Comparison of ENCODE assay signal across 25 mouse cellular contexts in genomic region chr9:102915292-102915854, GRCm38 (mm10).
DNase-seq lines count a peak whose midpoint lies in the region; ATAC-seq and TF ChIP-seq lines count a peak whose summit lies in the region.
"Had no signal": no experiment of that assay in that cellular context is flagged by ENCODE, and none has a peak within 500 bp of the region (broad histone marks: within the 10 kb centered on the region; RNA-seq: fewer than 3 reads in every experiment).

No protein-coding gene starts in this region.

- no peak overlapping the region for H3K9ac ChIP-seq in lung, postnatal 0 days (replicated peaks; ENCODE audit: low read depth)
- no peak overlapping the region for H3K9ac ChIP-seq in heart, embryonic 13.5 days
- H3K9ac ChIP-seq: hindbrain, embryonic 14.5 days; limb, embryonic 15.5 days; liver, embryonic 15.5 days; midbrain, embryonic 15.5 days; neural tube, embryonic 13.5 days had no signal

- H3K27me3 ChIP-seq in lung, postnatal 0 days (replicated peaks; ENCODE audit: insufficient read depth, low read length) = no peaks in the 10 kb centered on the region
- no peaks in the 10 kb centered on the region for H3K27me3 ChIP-seq in heart, embryonic 13.5 days (replicated peaks)
- H3K27me3 ChIP-seq in myocyte (ENCODE audit: control insufficient read depth, insufficient read depth, insufficient read length) = no peaks in the 10 kb centered on the region
- H3K27me3 ChIP-seq in kidney, adult 2 months (replicated peaks; ENCODE audit: control insufficient read depth, insufficient read depth, low read length) = no peaks in the 10 kb centered on the region
- H3K27me3 ChIP-seq: limb, embryonic 15.5 days; liver, embryonic 15.5 days; midbrain, embryonic 15.5 days; neural tube, embryonic 13.5 days had no signal

- no peak overlapping the region for H3ac ChIP-seq in myocyte (ENCODE audit: control insufficient read depth, insufficient read length)

- DNase-seq in heart, adult 8-10 months (ENCODE audit: low spot score) = peak; percentile 23
- no peak for DNase-seq in heart, postnatal 10 days
- DNase-seq in lung, postnatal 0 days (ENCODE audit: low spot score) = peak; percentile 47
- no peak for DNase-seq in lung, postnatal 10 days
- no peak for DNase-seq in liver
- no peak for DNase-seq in kidney, adult 2 months
- DNase-seq: adrenal gland, postnatal 36 days; cerebellum, adult 9-10 months; gastrocnemius, adult 2 months; kidney, adult 9 months; kidney, postnatal 25 days; retina, postnatal 1 day; right cerebral cortex, postnatal 25 days; spleen, adult 18-20 months; thymus, adult 18-20 months; thymus, postnatal 36 days had no signal

- no peak for TF ChIP-seq EP300 in lung, postnatal 0 days (IDR thresholded peaks at IDR 0.05)

- ATAC-seq in lung, postnatal 0 days = peak; percentile 14
- ATAC-seq in heart, embryonic 13.5 days (ENCODE audit: extremely low read depth, insufficient number of reproducible peaks, low FRiP score, low TSS enrichment) = 0 out of 2 replicates have a peak, but pooled peaks have one; percentile 15
- ATAC-seq: inflammation-experienced regulatory T-cells, adult 6 months; midbrain, embryonic 15.5 days had no signal

- H3K36me3 ChIP-seq in lung, postnatal 0 days (ENCODE audit: insufficient read depth, low read length) = no peaks in the 10 kb centered on the region
- H3K36me3 ChIP-seq in heart, embryonic 13.5 days = peaks cover 29% of the 10 kb centered on the region
- no peaks in the 10 kb centered on the region for H3K36me3 ChIP-seq in myocyte (ENCODE audit: control insufficient read depth, insufficient read depth)
- H3K36me3 ChIP-seq in kidney, adult 2 months (ENCODE audit: control insufficient read depth, insufficient read depth, low read length) = peaks cover 2% of the 10 kb centered on the region; the same call in 1 of the 2 replicates
- H3K36me3 ChIP-seq: midbrain, embryonic 15.5 days had no signal

- no peak for TF ChIP-seq POLR2A in myocyte (IDR thresholded peaks at IDR 0.05; ENCODE audit: insufficient read length, low read depth)
- TF ChIP-seq POLR2A in kidney, adult 2 months (IDR thresholded peaks at IDR 0.05; ENCODE audit: low read depth, low read length) = no peak

- intact Hi-C loops in heart, postnatal 10 days (cut with DNase I) = no loop called here

- 40% methylated on average over 3 of the region's 3 CpGs for WGBS in lung, postnatal 0 days
- 48% methylated on average over 3 of the region's 3 CpGs for WGBS in heart, embryonic 13.5 days
- 64% methylated on average over 3 of the region's 3 CpGs for WGBS in kidney, adult 2 months

- H3K4me1 ChIP-seq in lung, postnatal 0 days (ENCODE audit: insufficient read depth, low read depth, low read length) = peaks cover 10% of the 10 kb centered on the region; the same call in 1 of the 2 replicates
- peaks cover 29% of the 10 kb centered on the region for H3K4me1 ChIP-seq in heart, embryonic 13.5 days
- H3K4me1 ChIP-seq in kidney, adult 2 months (ENCODE audit: control insufficient read depth, insufficient read depth, low read length) = no peaks in the 10 kb centered on the region
- H3K4me1 ChIP-seq: liver, embryonic 15.5 days; midbrain, embryonic 15.5 days; neural tube, embryonic 13.5 days had no signal

- H3K4me3 ChIP-seq in lung, postnatal 0 days (ENCODE audit: low read depth, low read length) = no peak overlapping the region
- no peak overlapping the region for H3K4me3 ChIP-seq in heart, embryonic 13.5 days
- no peak overlapping the region for H3K4me3 ChIP-seq in myocyte
- no peak overlapping the region for H3K4me3 ChIP-seq in kidney, adult 2 months (ENCODE audit: insufficient read depth, low read depth, low read length)
- H3K4me3 ChIP-seq: gastrocnemius, adult 2 months; limb, embryonic 15.5 days; liver, embryonic 15.5 days; midbrain, embryonic 15.5 days; neural tube, embryonic 13.5 days had no signal

- peak overlapping the region; percentile 51 for H3K27ac ChIP-seq in lung, postnatal 0 days (ENCODE audit: low read length)
- peak overlapping the region; percentile 66 for H3K27ac ChIP-seq in heart, embryonic 13.5 days (replicated peaks)
- no peak overlapping the region for H3K27ac ChIP-seq in kidney, adult 2 months (ENCODE audit: insufficient read depth, low read depth, low read length)
- H3K27ac ChIP-seq: gastrocnemius, adult 2 months; hindbrain, embryonic 14.5 days; limb, embryonic 15.5 days; liver, embryonic 15.5 days; macrophage; midbrain, embryonic 15.5 days; neural tube, embryonic 13.5 days had no signal

- no peaks in the 10 kb centered on the region for H3K9me3 ChIP-seq in lung, postnatal 0 days (ENCODE audit: low read length)
- no peaks in the 10 kb centered on the region for H3K9me3 ChIP-seq in heart, embryonic 13.5 days
- H3K9me3 ChIP-seq: limb, embryonic 15.5 days; liver, embryonic 15.5 days; midbrain, embryonic 15.5 days; neural tube, embryonic 13.5 days had no signal

- no peak for TF ChIP-seq CTCF in lung, postnatal 0 days (IDR thresholded peaks at IDR 0.05)
- TF ChIP-seq CTCF in kidney, adult 2 months (conservative IDR thresholded peaks at IDR 0.05; ENCODE audit: insufficient read depth, insufficient read length, low read depth, low read length) = no peak

- no peak overlapping the region for H3K4me2 ChIP-seq in lung, postnatal 0 days (replicated peaks; ENCODE audit: low read depth, low read length)
- peak overlapping the region; percentile 16; the same call in 1 of the 2 replicates for H3K4me2 ChIP-seq in heart, embryonic 13.5 days
- peak overlapping the region; percentile 43 for H3K4me2 ChIP-seq in myocyte (ENCODE audit: low read depth)
- H3K4me2 ChIP-seq: hindbrain, embryonic 14.5 days; limb, embryonic 15.5 days; liver, embryonic 15.5 days; midbrain, embryonic 15.5 days; neural tube, embryonic 13.5 days had no signal

- H3K79me2 ChIP-seq in myocyte (ENCODE audit: control insufficient read depth, insufficient read depth) = no peaks in the 10 kb centered on the region

TF ChIP-seq in myocyte, 11 proteins besides CTCF, POLR2A, EP300 and RAD21:
- TF ChIP-seq REST (IDR thresholded peaks at IDR 0.05; ENCODE audit: insufficient read depth, insufficient read length) (no peak), POLR2AphosphoS2 (IDR thresholded peaks at IDR 0.05; ENCODE audit: insufficient read length, low read depth) (no peak), E2F4 (IDR thresholded peaks at IDR 0.05; ENCODE audit: insufficient read depth) (no peak), TCF12 (IDR thresholded peaks at IDR 0.05; ENCODE audit: insufficient read depth, poor library complexity, severe bottlenecking) (peak; percentile 8), TCF3 (IDR thresholded peaks at IDR 0.05; ENCODE audit: insufficient read length, low read depth) (no peak), MAX (IDR thresholded peaks at IDR 0.05; ENCODE audit: low read depth) (no peak), MYOG (IDR thresholded peaks at IDR 0.05; ENCODE audit: control insufficient read depth in 1 of 3, insufficient read depth in 1 of 3, insufficient read length in 2 of 3, low read depth in 2 of 3) (peak; percentile 34 to 81 (median 76)), USF1 (IDR thresholded peaks at IDR 0.05; ENCODE audit: low read depth) (peak; percentile 50), MYOD1 (IDR thresholded peaks at IDR 0.05; ENCODE audit: control insufficient read depth in 1 of 3, insufficient read length in 2 of 3, low read depth in 2 of 3) (peak in 2 of 3 experiments; percentile 53 to 88), CEBPB (IDR thresholded peaks at IDR 0.05; ENCODE audit: insufficient read depth, poor library complexity, severe bottlenecking) (no peak), SRF (IDR thresholded peaks at IDR 0.05; ENCODE audit: control insufficient read depth, insufficient read length, low read depth) (no peak)
TF ChIP-seq in myocyte: peak in this region for 4.

Comparison
In these comparisons a context has a peak if more than half of its experiments do, and no peak if none do; other contexts are left out.
1. DNase-seq: peak in heart, adult 8-10 months (single experiment) and lung, postnatal 0 days (single experiment); none in heart, postnatal 10 days (0 of 2), lung, postnatal 10 days (single experiment), liver (single experiment) and kidney, adult 2 months (single experiment).